Mouse (Mus musculus): ENCODE measurements around the gene Syt12. TPM values are rescaled to one million over a fixed set of nuclear protein-coding genes. Genes with fewer than 3 reads are reported as not detected.

Gene Syt12
- total and polyA plus RNA-seq, 3 experiments, result 0.11 TPM; not detected in 2

DNA sequence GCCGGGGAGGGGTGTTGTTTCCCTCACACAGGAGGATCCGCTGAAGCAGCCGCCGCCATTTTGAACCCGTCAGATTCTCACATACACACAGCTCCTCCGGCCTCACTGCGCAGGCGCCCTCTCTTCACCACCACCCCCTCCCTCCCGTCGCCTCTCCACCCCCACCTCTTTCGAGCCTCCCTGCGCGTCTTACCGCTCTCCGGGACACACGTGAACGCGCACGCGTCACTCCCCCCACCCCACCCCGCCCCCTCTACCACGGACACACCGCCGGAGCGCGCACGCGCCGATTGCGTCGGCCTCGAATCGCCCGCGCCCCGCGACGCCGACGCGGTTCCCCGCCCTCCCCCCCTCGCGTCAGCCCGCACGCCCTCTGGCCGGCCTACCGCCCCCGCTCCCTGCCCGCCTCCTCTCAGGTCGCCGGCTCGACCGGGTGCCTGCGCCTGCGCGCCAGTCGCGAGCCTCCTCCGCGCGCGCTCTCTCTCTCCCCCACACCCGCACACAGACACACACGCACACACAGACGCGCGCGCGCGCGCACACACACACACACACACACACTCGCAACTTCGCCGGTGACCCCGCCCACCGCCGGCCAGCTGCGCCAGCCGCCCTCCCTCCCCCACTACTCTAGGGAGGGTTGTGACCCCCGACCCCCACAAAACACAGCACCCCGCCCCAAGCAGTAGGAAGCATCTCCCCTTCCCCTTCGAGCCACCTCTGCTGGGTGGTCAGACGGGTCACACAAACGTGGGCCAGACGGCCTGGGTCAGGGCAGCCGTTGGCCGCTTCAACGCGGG lies 80.0 kb downstream of the Syt12 start:
- ATAC-seq (ENCODE audit: extremely low read depth, insufficient number of reproducible peaks, low FRiP score, poor library complexity, severe bottlenecking) (peak; percentile 90), DNase-seq (ENCODE audit: low spot score) (peak; percentile 94)
- H3K9me3 ChIP-seq (replicated peaks), result no peaks in the 10 kb centered on the region
- peaks cover 13% of the 10 kb centered on the region for H3K27me3 ChIP-seq (ENCODE audit: insufficient read depth, low read length)
- H3K4me3 ChIP-seq (ENCODE audit: low read depth, low read length), result peak overlapping the region; percentile 94
- peaks cover 9% of the 10 kb centered on the region for H3K36me3 ChIP-seq (replicated peaks)
- no peak for TF ChIP-seq POLR2AphosphoS5 (IDR thresholded peaks at IDR 0.05; ENCODE audit: insufficient replicate concordance, low read depth, low read length)
- no peak for TF ChIP-seq GATA2 (IDR thresholded peaks at IDR 0.05; ENCODE audit: borderline replicate concordance, low read depth, low read length)
- TF ChIP-seq TAL1 (conservative IDR thresholded peaks at IDR 0.05; ENCODE audit: low read depth, low read length), result no peak
- TF ChIP-seq GATA1 (IDR thresholded peaks at IDR 0.05; ENCODE audit: borderline replicate concordance, low read length), result no peak
- TF ChIP-seq CTCF (IDR thresholded peaks at IDR 0.05; ENCODE audit: low read depth, low read length), result no peak
- H3K4me1 ChIP-seq (ENCODE audit: insufficient read depth, low read depth, low read length), result peaks cover 19% of the 10 kb centered on the region

DNA sequence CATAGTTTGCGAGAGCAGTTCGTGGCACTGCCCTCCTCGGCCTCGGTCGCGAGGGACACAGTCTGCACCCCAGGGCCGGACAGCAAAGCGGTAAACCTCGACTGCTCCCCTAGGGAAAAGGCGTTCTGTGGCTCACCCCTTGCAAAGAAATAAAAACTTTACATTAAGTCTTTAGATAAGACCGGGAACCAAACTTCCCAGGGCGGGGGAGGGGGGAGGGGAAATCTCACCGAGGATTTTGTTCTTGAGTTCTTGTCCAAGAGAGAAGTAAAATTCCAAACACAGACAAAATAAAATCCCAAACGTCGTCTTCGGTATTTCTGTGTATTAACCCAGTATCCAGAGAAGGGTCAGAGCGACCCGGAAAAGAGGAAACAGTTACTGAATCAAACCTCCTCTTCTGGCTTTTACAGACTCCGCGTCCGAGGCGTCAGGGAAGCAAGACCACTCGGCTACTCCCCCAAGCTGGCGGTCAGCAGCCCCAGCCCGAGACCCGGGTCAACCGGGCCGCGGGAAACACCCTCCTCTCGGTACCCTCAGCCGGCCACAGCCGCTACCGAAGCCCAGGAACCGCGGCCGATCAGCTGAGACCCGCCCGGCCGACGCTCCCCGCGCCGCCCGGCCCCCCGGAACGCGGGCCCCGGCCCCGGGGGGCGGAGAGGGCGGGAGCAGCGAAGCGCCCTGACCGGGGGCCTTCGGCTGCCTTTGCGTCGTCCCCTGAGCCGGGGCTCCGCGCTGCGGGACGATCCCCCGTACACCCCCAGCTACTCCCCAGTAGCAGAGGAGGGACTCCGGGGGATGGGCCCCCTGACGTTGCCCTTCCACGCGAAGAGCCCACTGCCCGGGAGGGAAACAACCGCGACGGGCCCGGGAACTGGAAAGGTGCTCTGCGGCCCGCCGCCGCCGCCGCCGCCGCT lies 80.9 kb downstream of the Syt12 start:
- ATAC-seq (ENCODE audit: extremely low read depth, insufficient number of reproducible peaks, low FRiP score, poor library complexity, severe bottlenecking) (no peak), DNase-seq (ENCODE audit: low spot score) (peak; percentile 32)
- no peak for TF ChIP-seq CTCF (IDR thresholded peaks at IDR 0.05; ENCODE audit: low read depth, low read length)
- TF ChIP-seq TAL1 (conservative IDR thresholded peaks at IDR 0.05; ENCODE audit: low read depth, low read length), result no peak
- no peak for TF ChIP-seq POLR2AphosphoS5 (IDR thresholded peaks at IDR 0.05; ENCODE audit: insufficient replicate concordance, low read depth, low read length)
- no peak for TF ChIP-seq GATA1 (IDR thresholded peaks at IDR 0.05; ENCODE audit: borderline replicate concordance, low read length)
- TF ChIP-seq GATA2 (IDR thresholded peaks at IDR 0.05; ENCODE audit: borderline replicate concordance, low read depth, low read length), result no peak
- H3K4me1 ChIP-seq (ENCODE audit: insufficient read depth, low read depth, low read length), result peaks cover 23% of the 10 kb centered on the region
- peaks cover 16% of the 10 kb centered on the region for H3K36me3 ChIP-seq (replicated peaks)
- H3K4me3 ChIP-seq (ENCODE audit: low read depth, low read length), result peak overlapping the region; percentile 94
- peaks cover 13% of the 10 kb centered on the region for H3K27me3 ChIP-seq (ENCODE audit: insufficient read depth, low read length)
- no peaks in the 10 kb centered on the region for H3K9me3 ChIP-seq (replicated peaks)

Other genes with a start within 250 kb of the Syt12 start
- gene Pold4, start 245.5 kb downstream of the Syt12 start, total RNA-seq (2014; fragmentation: Nextera tagmentation), result 98.6 and 104 TPM in 2 replicates
- gene Pold4, start 245.5 kb downstream of the Syt12 start, total RNA-seq (2017), result 66.2 and 89.1 TPM in 2 replicates
- 26.4 and 37.1 TPM in 2 replicates for gene Pold4, start 245.5 kb downstream of the Syt12 start, polyA plus RNA-seq (2012)
- gene Ssh3, start 208.3 kb downstream of the Syt12 start, total RNA-seq (2014; fragmentation: Nextera tagmentation), result 1.9 and 2.3 TPM in 2 replicates
- 5.8 and 8.9 TPM in 2 replicates for gene Ssh3, start 208.3 kb downstream of the Syt12 start, total RNA-seq (2017)
- gene Ssh3, start 208.3 kb downstream of the Syt12 start, polyA plus RNA-seq (2012), result 0.30 and 0.32 TPM in 2 replicates
- gene Ankrd13d, start 194.3 kb downstream of the Syt12 start, total RNA-seq (2014; fragmentation: Nextera tagmentation), result 3.0 and 5.9 TPM in 2 replicates
- 2.3 and 3.4 TPM in 2 replicates for gene Ankrd13d, start 194.3 kb downstream of the Syt12 start, total RNA-seq (2017)
- gene Ankrd13d, start 194.3 kb downstream of the Syt12 start, polyA plus RNA-seq (2012), result 0.95 and 1.1 TPM in 2 replicates
- 141 and 149 TPM in 2 replicates for gene Grk2, start 171.2 kb downstream of the Syt12 start, total RNA-seq (2014; fragmentation: Nextera tagmentation)
- gene Grk2, start 171.2 kb downstream of the Syt12 start, total RNA-seq (2017), result 225 and 341 TPM in 2 replicates
- gene Grk2, start 171.2 kb downstream of the Syt12 start, polyA plus RNA-seq (2012), result 335 and 342 TPM in 2 replicates
- 98.7 and 106 TPM in 2 replicates for gene Kdm2a, start 79.2 kb downstream of the Syt12 start, total RNA-seq (2014; fragmentation: Nextera tagmentation)
- gene Kdm2a, start 79.2 kb downstream of the Syt12 start, total RNA-seq (2017), result 70.2 and 73.9 TPM in 2 replicates
- 46.1 and 48.4 TPM in 2 replicates for gene Kdm2a, start 79.2 kb downstream of the Syt12 start, polyA plus RNA-seq (2012)
- 2.0 and 2.6 TPM in 2 replicates for gene Rhod, start 38.0 kb downstream of the Syt12 start, total RNA-seq (2014; fragmentation: Nextera tagmentation)
- gene Rhod, start 38.0 kb downstream of the Syt12 start, total RNA-seq (2017), result 6.0 and 7.8 TPM in 2 replicates
- 1.1 and 1.6 TPM in 2 replicates for gene Rhod, start 38.0 kb downstream of the Syt12 start, polyA plus RNA-seq (2012)
- not detected in 2 replicates for gene 2010003K11Rik, start 21.1 kb upstream of the Syt12 start, total RNA-seq (2014; fragmentation: Nextera tagmentation)
- 0.11 TPM in 1 of 2 replicates, not detected in the other for gene 2010003K11Rik, start 21.1 kb upstream of the Syt12 start, total RNA-seq (2017)
- not detected in 2 replicates for gene 2010003K11Rik, start 21.1 kb upstream of the Syt12 start, polyA plus RNA-seq (2012)
- 2.4 and 26.3 TPM in 2 replicates for gene Pcx, start 33.0 kb upstream of the Syt12 start, total RNA-seq (2014; fragmentation: Nextera tagmentation)
- 2.2 and 2.5 TPM in 2 replicates for gene Pcx, start 33.0 kb upstream of the Syt12 start, total RNA-seq (2017)
- 11.7 and 12.9 TPM in 2 replicates for gene Pcx, start 33.0 kb upstream of the Syt12 start, polyA plus RNA-seq (2012)
- gene Lrfn4, start 138.2 kb upstream of the Syt12 start, total RNA-seq (2014; fragmentation: Nextera tagmentation), result not detected in 2 replicates
- gene Lrfn4, start 138.2 kb upstream of the Syt12 start, total RNA-seq (2017), result 0.35 and 0.49 TPM in 2 replicates
- gene Lrfn4, start 138.2 kb upstream of the Syt12 start, polyA plus RNA-seq (2012), result 0.54 and 0.66 TPM in 2 replicates
- 16.3 and 21.9 TPM in 2 replicates for gene Rce1, start 148.2 kb upstream of the Syt12 start, total RNA-seq (2014; fragmentation: Nextera tagmentation)
- gene Rce1, start 148.2 kb upstream of the Syt12 start, total RNA-seq (2017), result 16.0 and 19.7 TPM in 2 replicates
- gene Rce1, start 148.2 kb upstream of the Syt12 start, polyA plus RNA-seq (2012), result 16.1 and 33.9 TPM in 2 replicates
- not detected in 2 replicates for gene Gm960, start 221.2 kb upstream of the Syt12 start, total RNA-seq (2014; fragmentation: Nextera tagmentation)
- gene Gm960, start 221.2 kb upstream of the Syt12 start, total RNA-seq (2017), result 0.46 and 0.93 TPM in 2 replicates
- 0.37 TPM in 1 of 2 replicates, not detected in the other for gene Gm960, start 221.2 kb upstream of the Syt12 start, polyA plus RNA-seq (2012)
- 0.30 and 2.9 TPM in 2 replicates for gene Sptbn2, start 233.7 kb upstream of the Syt12 start, total RNA-seq (2014; fragmentation: Nextera tagmentation)
- 0.12 and 0.16 TPM in 2 replicates for gene Sptbn2, start 233.7 kb upstream of the Syt12 start, total RNA-seq (2017)
- 0.17 and 0.21 TPM in 2 replicates for gene Sptbn2, start 233.7 kb upstream of the Syt12 start, polyA plus RNA-seq (2012)

Measured in G1E (cell line).